Mouse (Mus musculus): ENCODE measurements around the gene Plekhh2. TPM values are rescaled to one million over a fixed set of nuclear protein-coding genes. Genes with fewer than 3 reads are reported as not detected.

Plekhh2 gene
- polyA plus RNA-seq (2014; fragmentation: Illumina TruSeq; extraction: RNeasy Lipid Tissue Mini Kit (QIAGEN cat#74804); ENCODE audit: low read depth, low replicate concordance) = 2.3 TPM

GRCm38 (mm10) chr17:84511682-84512515 is at the start of gene Plekhh2:
Plekhh2 (plus strand) TSS chr17:84511895.

GRCm38 (mm10) chr17:84465753-84466608 is 45.7 kb upstream of the Plekhh2 start, which contains the start of gene Thada:
Thada (minus strand) TSS chr17:84466205.

DNA sequence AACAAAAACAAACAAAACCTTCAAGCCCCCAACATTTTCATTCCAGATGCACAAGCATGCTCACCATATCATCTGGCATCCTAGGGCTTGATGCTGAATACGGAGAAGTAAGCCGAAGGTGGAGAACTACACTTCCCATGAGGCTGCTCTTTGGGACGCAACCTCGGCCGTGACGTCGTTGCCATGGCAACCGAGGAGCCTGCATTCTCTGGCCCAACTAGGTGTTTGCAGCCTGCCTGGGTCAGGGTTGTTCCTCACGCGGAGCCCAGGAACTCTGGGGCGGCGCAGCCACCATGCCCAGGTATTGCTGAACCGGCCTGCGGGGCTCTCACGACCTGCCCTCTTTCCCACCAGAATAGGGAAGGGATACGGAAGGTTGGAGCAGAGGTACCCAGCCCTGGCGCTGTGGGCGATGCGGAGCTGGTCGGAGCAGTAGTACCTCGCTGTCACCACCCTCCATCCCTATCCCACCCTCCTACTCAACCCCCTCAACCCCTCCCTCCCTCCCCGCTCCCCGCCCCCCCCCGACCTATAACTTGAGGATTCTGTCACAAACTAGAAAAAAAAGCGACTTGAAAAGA is 114.7 kb downstream of the Plekhh2 start, which contains the start of gene Dync2li1:
Dync2li1 (plus strand) TSS at position 221 of the 581 bp plus-strand sequence.

Other genes starting within 250 kb of the Plekhh2 start
- 13.0 TPM for gene Thada, start 45.7 kb upstream of the Plekhh2 start, polyA plus RNA-seq (2014; fragmentation: Illumina TruSeq; extraction: RNeasy Lipid Tissue Mini Kit (QIAGEN cat#74804); ENCODE audit: low read depth, low replicate concordance)
- 21.1 TPM for gene Dync2li1, start 114.6 kb downstream of the Plekhh2 start, polyA plus RNA-seq (2014; fragmentation: Illumina TruSeq; extraction: RNeasy Lipid Tissue Mini Kit (QIAGEN cat#74804); ENCODE audit: low read depth, low replicate concordance)
- gene Abcg8, start 164.4 kb downstream of the Plekhh2 start, polyA plus RNA-seq (2014; fragmentation: Illumina TruSeq; extraction: RNeasy Lipid Tissue Mini Kit (QIAGEN cat#74804); ENCODE audit: low read depth, low replicate concordance) = not detected
- gene Abcg5, start 171.1 kb downstream of the Plekhh2 start, polyA plus RNA-seq (2014; fragmentation: Illumina TruSeq; extraction: RNeasy Lipid Tissue Mini Kit (QIAGEN cat#74804); ENCODE audit: low read depth, low replicate concordance) = not detected